Mouse (Mus musculus) MEL (cell line): Measurements from ENCODE around the gene Slco1b2. TPM values are rescaled to one million over a fixed set of nuclear protein-coding genes. Genes with fewer than 3 reads are reported as not detected.
"Not testable (repeated sequence)": the region's sequence is repeated elsewhere in the genome, so short reads cannot be mapped to it uniquely, and the experiment has no call there.

Source experiments
- DNase-seq: peaks from one replicate; pipeline ENCODE4 v3.0.0; 2011; ENCODE audit warnings: low read depth, low spot score
- H3K27ac ChIP-seq: 2 replicates; pipeline ENCODE4 v1.5.1; 2012; ENCODE audit warnings: low read depth, mild to moderate bottlenecking, control low read depth, low read length, moderate library complexity; ENCODE audit not compliant: control insufficient read depth
- H3K27me3 ChIP-seq, 2 experiments: fragments of 150-350 bp in 1 of 2; sonication (generic) in 1 of 2; 2 replicates each; pipeline ENCODE4 v1.6.1; 2012; ENCODE audit warnings: low read length in 2 of 2, mild to moderate bottlenecking in 2 of 2, improper control_type of control experiment in 1 of 2, moderate library complexity in 1 of 2; ENCODE audit not compliant: insufficient read depth in 2 of 2, control insufficient read depth in 1 of 2
- H3K36me3 ChIP-seq, 2 experiments: 2 replicates each; pipeline ENCODE4 v1.6.1; 2012 to 2014; ENCODE audit warnings: low read length in 2 of 2, improper control_type of control experiment in 1 of 2, inconsistent platforms in 1 of 2, mild to moderate bottlenecking in 1 of 2; ENCODE audit not compliant: insufficient read depth in 2 of 2, control insufficient read depth in 1 of 2
- H3K4me1 ChIP-seq, 2 experiments: fragments of 150-350 bp in 1 of 2; sonication (generic) in 1 of 2; 2 replicates each; pipeline ENCODE4 v1.6.1; 2012; ENCODE audit warnings: low read length in 2 of 2, improper control_type of control experiment in 1 of 2, mild to moderate bottlenecking in 1 of 2; ENCODE audit not compliant: insufficient read depth in 2 of 2, control insufficient read depth in 1 of 2
- H3K4me3 ChIP-seq, 2 experiments: fragments of 150-350 bp in 1 of 2; sonication (generic) in 1 of 2; 2 replicates each; pipeline ENCODE4 v1.5.1; 2012; ENCODE audit warnings: low read depth in 2 of 2, low read length in 2 of 2, mild to moderate bottlenecking in 2 of 2, moderate library complexity in 2 of 2, control low read depth in 1 of 2, improper control_type of control experiment in 1 of 2; ENCODE audit not compliant: control insufficient read depth in 1 of 2, insufficient read depth in 1 of 2
- H3K79me2 ChIP-seq: 2 replicates; pipeline ENCODE4 v1.6.1; 2012; ENCODE audit warnings: mild to moderate bottlenecking, low read length, moderate library complexity; ENCODE audit not compliant: control insufficient read depth, poor library complexity, insufficient read depth
- H3K9ac ChIP-seq: 2 replicates; pipeline ENCODE4 v1.6.1; 2012; ENCODE audit warnings: low read depth, mild to moderate bottlenecking, control low read depth, low read length, moderate library complexity; ENCODE audit not compliant: control insufficient read depth, poor library complexity, severe bottlenecking
- H3K9me3 ChIP-seq: fragments of 150-350 bp; sonication (generic); replicated peaks from 2 replicates; pipeline ENCODE4 v1.6.1; 2012; ENCODE audit warnings: mild to moderate bottlenecking, low read length, improper control_type of control experiment, moderate library complexity; ENCODE audit not compliant: insufficient read depth
- BHLHE40 ChIP-seq: IDR thresholded peaks from 2 replicates; pipeline ENCODE4 v1.6.1; 2012; ENCODE audit warnings: low read depth, mild to moderate bottlenecking, inconsistent platforms, low read length, improper control_type of control experiment, borderline replicate concordance
- CHD2 ChIP-seq: IDR thresholded peaks from 2 replicates; pipeline ENCODE4 v1.6.1; 2011; ENCODE audit warnings: low read length, improper control_type of control experiment
- E2F4 ChIP-seq: IDR thresholded peaks from 2 replicates; pipeline ENCODE4 v1.6.1; 2011; ENCODE audit warnings: low read depth, low read length, improper control_type of control experiment, borderline replicate concordance
- EP300 ChIP-seq, 2 experiments: IDR thresholded peaks; 2 replicates each; pipeline ENCODE4 v1.6.1; 2011; ENCODE audit warnings: improper control_type of control experiment in 2 of 2, low read length in 2 of 2, low read depth in 1 of 2, mild to moderate bottlenecking in 1 of 2
- ETS1 ChIP-seq: IDR thresholded peaks from 2 replicates; pipeline ENCODE4 v1.6.1; 2012; ENCODE audit warnings: low read depth, mild to moderate bottlenecking, inconsistent platforms, low read length, improper control_type of control experiment, moderate library complexity
- GATA1 ChIP-seq: IDR thresholded peaks from 2 replicates; pipeline ENCODE4 v1.6.1; 2011; ENCODE audit warnings: low read depth, low read length, improper control_type of control experiment
- HCFC1 ChIP-seq: IDR thresholded peaks from 2 replicates; pipeline ENCODE4 v1.6.1; 2012; ENCODE audit warnings: low read depth, mild to moderate bottlenecking, inconsistent platforms, low read length, improper control_type of control experiment, moderate library complexity
- MAFK ChIP-seq: IDR thresholded peaks from 2 replicates; pipeline ENCODE4 v1.6.1; 2011; ENCODE audit warnings: low read depth, mild to moderate bottlenecking, low read length, improper control_type of control experiment, borderline replicate concordance
- MEF2A ChIP-seq: IDR thresholded peaks from 2 replicates; pipeline ENCODE4 v1.6.1; 2014; ENCODE audit warnings: low read depth, mild to moderate bottlenecking, inconsistent platforms, low read length, improper control_type of control experiment; ENCODE audit not compliant: poor library complexity, insufficient replicate concordance, severe bottlenecking; ENCODE audit errors: extremely low read depth
- MYC ChIP-seq: IDR thresholded peaks from 2 replicates; pipeline ENCODE4 v1.6.1; 2011; ENCODE audit warnings: low read depth, mild to moderate bottlenecking, low read length, improper control_type of control experiment, moderate library complexity
- NELFE ChIP-seq: IDR thresholded peaks from 2 replicates; pipeline ENCODE4 v1.6.1; 2011; ENCODE audit warnings: low read depth, low read length, improper control_type of control experiment
- NRF1 ChIP-seq: IDR thresholded peaks from 2 replicates; pipeline ENCODE4 v1.6.1; 2014; ENCODE audit warnings: low read depth, mild to moderate bottlenecking, inconsistent platforms, low read length, improper control_type of control experiment, moderate library complexity; ENCODE audit not compliant: poor library complexity, insufficient read depth, severe bottlenecking
- POLR2A ChIP-seq, 2 experiments: IDR thresholded peaks; 2 replicates each; pipeline ENCODE4 v1.6.1; 2011 to 2012; ENCODE audit warnings: low read length in 2 of 2, mild to moderate bottlenecking in 2 of 2, control low read depth in 1 of 2, improper control_type of control experiment in 1 of 2, low read depth in 1 of 2, moderate library complexity in 1 of 2; ENCODE audit not compliant: control insufficient read depth in 1 of 2, insufficient read depth in 1 of 2, poor library complexity in 1 of 2
- POLR2AphosphoS2 ChIP-seq: IDR thresholded peaks from 2 replicates; pipeline ENCODE4 v1.6.1; 2011; ENCODE audit warnings: low read length, improper control_type of control experiment
- TBP ChIP-seq: IDR thresholded peaks from 2 replicates; pipeline ENCODE4 v1.8.0; 2011; ENCODE audit warnings: low read depth, low read length, improper control_type of control experiment
- USF1 ChIP-seq: IDR thresholded peaks from 2 replicates; pipeline ENCODE4 v1.6.1; 2014; ENCODE audit warnings: low read depth, mild to moderate bottlenecking, inconsistent platforms, low read length, improper control_type of control experiment, moderate library complexity
- USF2 ChIP-seq, 2 experiments: IDR thresholded peaks; 2 replicates each; pipeline ENCODE4 v1.6.1; 2011 to 2012; ENCODE audit warnings: improper control_type of control experiment in 2 of 2, low read length in 2 of 2, borderline replicate concordance in 1 of 2, inconsistent platforms in 1 of 2, low read depth in 1 of 2, mild to moderate bottlenecking in 1 of 2; ENCODE audit not compliant: insufficient read depth in 1 of 2
- ZKSCAN1 ChIP-seq: IDR thresholded peaks from 2 replicates; pipeline ENCODE4 v1.6.1; 2012; ENCODE audit warnings: low read depth, mild to moderate bottlenecking, inconsistent platforms, low read length, improper control_type of control experiment, moderate library complexity
- polyA plus RNA-seq, 2 experiments: library from polyadenylated mRNA; stranded (reverse) in 1 of 2; unstranded in 1 of 2; fragments of >175 nt in 1 of 2; fragments of >200 nt in 1 of 2; gene quantifications; 2 replicates each; pipeline versions ENCODE4 v1.2.1 to v1.2.4; 2012; ENCODE audit warnings: low replicate concordance in 2 of 2, low read depth in 1 of 2; ENCODE audit not compliant: insufficient read length in 2 of 2, insufficient read depth in 1 of 2, missing spikeins in 1 of 2
- total RNA-seq: library from RNA; depleted of rRNA; stranded (reverse); fragments of 300-350 nt; gene quantifications from 2 replicates; pipeline ENCODE4 v1.2.3, GENCODE M21; 2012

The Slco1b2 gene
- total and polyA plus RNA-seq, 3 experiments = not detected

DNA sequence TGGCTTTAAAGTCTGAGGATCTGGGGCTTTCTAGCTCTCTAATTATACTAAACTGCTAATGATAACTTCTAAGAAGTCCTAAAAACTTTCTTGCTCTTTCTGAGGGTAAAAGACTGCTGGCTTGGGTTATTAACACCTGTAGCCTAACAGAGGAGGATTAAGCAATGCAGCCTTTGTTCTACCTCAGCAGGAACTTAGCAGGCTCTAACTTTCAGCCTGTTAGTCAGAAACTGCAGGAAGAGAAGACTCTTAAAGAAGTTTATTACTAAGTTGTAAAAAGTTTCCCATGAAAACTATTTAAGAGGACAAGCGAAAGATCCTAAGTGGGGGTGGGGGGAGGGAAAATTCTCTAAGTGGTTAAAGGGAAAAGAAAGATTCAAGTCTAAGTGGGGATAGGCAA lies 39.3 kb upstream of the Slco1b2 start:
- H3K9me3 ChIP-seq = no peaks in the 10 kb centered on the region
- no peak for DNase-seq
- no peak overlapping the region for H3K9ac ChIP-seq
- no peaks in the 10 kb centered on the region for H3K4me1 ChIP-seq
- H3K27me3 ChIP-seq = no peaks in the 10 kb centered on the region
- no peaks in the 10 kb centered on the region for H3K79me2 ChIP-seq
- no peak overlapping the region for H3K4me3 ChIP-seq
- H3K27ac ChIP-seq = no peak overlapping the region
- no peaks in the 10 kb centered on the region for H3K36me3 ChIP-seq
- no peak for TF ChIP-seq TBP
- TF ChIP-seq POLR2AphosphoS2 = no peak
- TF ChIP-seq E2F4 = no peak
- no peak for TF ChIP-seq POLR2A (IDR thresholded peaks at IDR 0.05; ENCODE audit: control insufficient read depth in 1 of 2, insufficient read depth in 1 of 2, low read depth in 1 of 2, low read length in 2 of 2, poor library complexity in 1 of 2)
- TF ChIP-seq ZKSCAN1 = no peak
- no peak for TF ChIP-seq MYC
- TF ChIP-seq NELFE = no peak
- TF ChIP-seq USF2 (IDR thresholded peaks at IDR 0.05; ENCODE audit: borderline replicate concordance in 1 of 2, insufficient read depth in 1 of 2, low read depth in 1 of 2, low read length in 2 of 2) = no peak
- TF ChIP-seq MAFK = no peak
- no peak for TF ChIP-seq BHLHE40
- no peak for TF ChIP-seq CHD2
- TF ChIP-seq ETS1 = no peak
- TF ChIP-seq GATA1 = no peak
- TF ChIP-seq MEF2A = no peak
- TF ChIP-seq EP300 (IDR thresholded peaks at IDR 0.05; ENCODE audit: low read depth in 1 of 2, low read length in 2 of 2) = no peak
- TF ChIP-seq NRF1 = no peak
- TF ChIP-seq USF1 = no peak
- TF ChIP-seq HCFC1 = no peak

DNA sequence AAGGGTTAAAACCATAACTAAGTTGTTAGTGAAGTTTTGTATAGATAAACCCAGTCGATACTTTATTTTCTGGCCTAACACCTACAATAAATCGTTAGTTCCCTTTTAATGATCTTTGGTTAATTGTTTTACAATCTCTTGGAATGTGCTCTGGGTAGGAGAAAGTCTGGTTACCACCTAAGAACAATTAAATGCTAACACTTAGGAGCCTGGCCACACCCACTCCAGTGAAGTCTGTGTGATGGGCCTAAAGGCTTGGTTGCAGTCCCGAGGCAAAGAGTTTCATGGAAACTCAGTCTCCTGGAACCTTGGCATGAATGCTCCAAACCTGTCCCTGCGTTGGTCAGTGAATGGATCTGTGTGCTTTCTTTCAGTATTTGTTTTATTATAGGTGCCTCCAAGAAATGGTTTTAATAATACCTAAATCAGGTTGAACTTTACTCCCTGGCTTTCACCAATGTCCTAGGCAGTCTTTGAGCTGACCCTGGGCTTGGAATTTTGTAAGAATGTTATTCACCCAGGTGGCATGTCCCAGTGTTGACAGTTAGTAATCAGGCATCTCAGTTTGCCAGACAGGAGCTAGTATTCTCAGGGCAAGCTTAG lies 38.6 kb upstream of the Slco1b2 start:
- H3K9me3 ChIP-seq, H3K9ac ChIP-seq, H3K4me3 ChIP-seq, H3K27ac ChIP-seq, DNase-seq, H3K27me3 ChIP-seq, H3K4me1 ChIP-seq, H3K36me3 ChIP-seq, H3K79me2 ChIP-seq: not testable (repeated sequence)
